Mouse (Mus musculus) megakaryocyte progenitor cell, adult 5-6 weeks (primary cell): ENCODE data around the gene Tars2. TPM values are rescaled to one million over a fixed set of nuclear protein-coding genes. Genes with fewer than 3 reads are reported as not detected.
"Not testable (repeated sequence)": the region's sequence is repeated elsewhere in the genome, so short reads cannot be mapped to it uniquely, and the experiment has no call there.

Source experiments
- ATAC-seq: replicated peaks from 2 replicates; pipeline ENCODE4 v1.8.0; 2016; ENCODE audit warnings: mild to moderate bottlenecking, moderate TSS enrichment, inconsistent platforms; ENCODE audit not compliant: poor library complexity
- total RNA-seq, 2 experiments: library from RNA; stranded (forward) in 1 of 2; stranded (reverse) in 1 of 2; fragments of 157-497, 149-512 nt in 1 of 2; fragments of 200-1000 nt in 1 of 2; gene quantifications; 2 replicates each; pipeline versions ENCODE4 v1.2.3 to v1.2.4; 2015 to 2017

Gene Tars2
- 27.8 and 29.9 TPM in 2 replicates for total RNA-seq (2015)
- total RNA-seq (2017), result 47.3 and 52.2 TPM in 2 replicates

GRCm38 (mm10) chr3:95760106-95760505, at the start of gene Tars2:
TSS of gene Tars2 (minus strand) at chr3:95760206.
- ATAC-seq, result no peak

- ATAC-seq, result peak; percentile 60
These were observed 48.4 kb upstream of the Tars2 start for GRCm38 (mm10) chr3:95808384-95808783.

GRCm38 (mm10) chr3:95807630-95808029, 47.6 kb upstream of the Tars2 start:
- not testable (repeated sequence) for ATAC-seq

GRCm38 (mm10) chr3:95806677-95807076, 46.7 kb upstream of the Tars2 start:
- ATAC-seq, result no peak

- ATAC-seq, result no peak
These were observed 43.8 kb upstream of the Tars2 start for GRCm38 (mm10) chr3:95803851-95804250.

GRCm38 (mm10) chr3:95798756-95799155, 38.8 kb upstream of the Tars2 start:
- ATAC-seq, result no peak

- ATAC-seq, result no peak
These were observed 34.3 kb upstream of the Tars2 start for GRCm38 (mm10) chr3:95794299-95794698.

- ATAC-seq, result no peak
These were observed 33.7 kb upstream of the Tars2 start for GRCm38 (mm10) chr3:95793662-95794061.

GRCm38 (mm10) chr3:95785501-95785900, 25.5 kb upstream of the Tars2 start:
- no peak for ATAC-seq

GRCm38 (mm10) chr3:95771985-95772384, 12.0 kb upstream of the Tars2 start:
- peak; percentile 44; the same call in 1 of the 2 replicates for ATAC-seq

GRCm38 (mm10) chr3:95765534-95765933, 5.5 kb upstream of the Tars2 start:
- peak; percentile 52 for ATAC-seq

GRCm38 (mm10) chr3:95763811-95764210, 3.8 kb upstream of the Tars2 start:
- ATAC-seq, result no peak

- no peak for ATAC-seq
These were observed 3.0 kb upstream of the Tars2 start for GRCm38 (mm10) chr3:95762961-95763360.

GRCm38 (mm10) chr3:95761771-95762170, 1.8 kb upstream of the Tars2 start:
- no peak for ATAC-seq

GRCm38 (mm10) chr3:95760656-95761055, 650 bp upstream of the Tars2 start:
- ATAC-seq, result no peak

- no peak for ATAC-seq
These were observed 1.4 kb downstream of the Tars2 start for GRCm38 (mm10) chr3:95758467-95759218.

- ATAC-seq, result no peak
These were observed 3.2 kb downstream of the Tars2 start for GRCm38 (mm10) chr3:95756808-95757207.

- peak; percentile 100 for ATAC-seq
These were observed 5.4 kb downstream of the Tars2 start for GRCm38 (mm10) chr3:95754345-95755206.

GRCm38 (mm10) chr3:95752935-95753334, 7.1 kb downstream of the Tars2 start:
- ATAC-seq, result no peak

- ATAC-seq, result peak; percentile 64
These were observed 19.6 kb downstream of the Tars2 start for GRCm38 (mm10) chr3:95740406-95740805.

GRCm38 (mm10) chr3:95739353-95740104, 20.5 kb downstream of the Tars2 start, which contains the start of gene Ecm1:
TSS of gene Ecm1 (minus strand) at chr3:95739569.
- ATAC-seq, result peak; percentile 53; the same call in 1 of the 2 replicates
